Mouse (Mus musculus): Measurements from ENCODE around the gene Mrps6. TPM values are rescaled to one million over a fixed set of nuclear protein-coding genes. Genes with fewer than 3 reads are reported as not detected.

The Mrps6 gene
- polyA plus RNA-seq, 1 experiment from 2014 or later: 118 TPM

GRCm38 (mm10) chr16:92105631-92106030 lies 47.6 kb downstream of the Mrps6 start:
- DNase-seq (ENCODE audit: low spot score, missing footprints) (peak; percentile 49), ATAC-seq (ENCODE audit: low FRiP score) (no peak)
- no peaks in the 10 kb centered on the region; the same call in 1 of the 2 replicates for H3K36me3 ChIP-seq (ENCODE audit: control insufficient read depth, insufficient read depth, low read length)
- no peaks in the 10 kb centered on the region for H3K27me3 ChIP-seq (ENCODE audit: control insufficient read depth, insufficient read depth, low read length)
- no peak overlapping the region for H3K9ac ChIP-seq (ENCODE audit: low read length)
- WGBS: 83% methylated on average over 3 of the region's 3 CpGs
- no peak overlapping the region for H3K27ac ChIP-seq (ENCODE audit: low read depth, low read length)
- peaks cover 6% of the 10 kb centered on the region for H3K4me1 ChIP-seq (ENCODE audit: control insufficient read depth, insufficient read depth, low read length)
- H3K4me3 ChIP-seq (ENCODE audit: low read depth, low read length): no peak overlapping the region
- no peaks in the 10 kb centered on the region for H3K9me3 ChIP-seq (ENCODE audit: control insufficient read depth, low read length)
- H3K4me2 ChIP-seq: no peak overlapping the region

- WGBS: 95% methylated on average over 5 of the region's 5 CpGs
- DNase-seq (ENCODE audit: low spot score, missing footprints): peak; percentile 67
- Histone ChIP-seq H3K36me3 (ENCODE audit: control insufficient read depth, insufficient read depth, low read length) (peaks cover 3% of the 10 kb centered on the region; the same call in 1 of the 2 replicates), H3K4me3 (ENCODE audit: low read depth, low read length) (no peak overlapping the region), H3K4me1 (ENCODE audit: control insufficient read depth, insufficient read depth, low read length) (peaks cover 6% of the 10 kb centered on the region), H3K27ac (ENCODE audit: low read depth, low read length) (no peak overlapping the region), H3K9ac (ENCODE audit: low read length) (no peak overlapping the region), H3K27me3 (ENCODE audit: control insufficient read depth, insufficient read depth, low read length) (no peaks in the 10 kb centered on the region), H3K4me2 (no peak overlapping the region), H3K9me3 (ENCODE audit: control insufficient read depth, low read length) (no peaks in the 10 kb centered on the region)
- ATAC-seq (ENCODE audit: low FRiP score): no peak
Measured at GRCm38 (mm10) chr16:92107346-92107745, 49.3 kb downstream of the Mrps6 start.

- Histone ChIP-seq H3K4me1 (ENCODE audit: control insufficient read depth, insufficient read depth, low read length) (peaks cover 19% of the 10 kb centered on the region), H3K4me2 (no peak overlapping the region), H3K9me3 (ENCODE audit: control insufficient read depth, low read length) (no peaks in the 10 kb centered on the region), H3K4me3 (ENCODE audit: low read depth, low read length) (no peak overlapping the region), H3K27ac (ENCODE audit: low read depth, low read length) (no peak overlapping the region), H3K9ac (ENCODE audit: low read length) (no peak overlapping the region), H3K27me3 (ENCODE audit: control insufficient read depth, insufficient read depth, low read length) (no peaks in the 10 kb centered on the region), H3K36me3 (ENCODE audit: control insufficient read depth, insufficient read depth, low read length) (peaks cover 3% of the 10 kb centered on the region; the same call in 1 of the 2 replicates)
- 70% methylated on average over 5 of the region's 5 CpGs for WGBS
- no peak for ATAC-seq (ENCODE audit: low FRiP score)
- DNase-seq (ENCODE audit: low spot score, missing footprints): peak; percentile 78
Measured at GRCm38 (mm10) chr16:92114706-92115241, 56.7 kb downstream of the Mrps6 start.

GRCm38 (mm10) chr16:92115611-92116421 lies 57.7 kb downstream of the Mrps6 start:
- ATAC-seq (ENCODE audit: low FRiP score) (peak; percentile 49; the same call in 1 of the 2 replicates), DNase-seq (ENCODE audit: low spot score, missing footprints) (peak; percentile 86)
- H3K4me1 ChIP-seq (ENCODE audit: control insufficient read depth, insufficient read depth, low read length): peaks cover 19% of the 10 kb centered on the region
- H3K4me3 ChIP-seq (ENCODE audit: low read depth, low read length): no peak overlapping the region
- no peaks in the 10 kb centered on the region for H3K27me3 ChIP-seq (ENCODE audit: control insufficient read depth, insufficient read depth, low read length)
- WGBS: 33% methylated on average over 19 of the region's 20 CpGs
- H3K9ac ChIP-seq (ENCODE audit: low read length): 0 out of 2 replicates have a peak overlapping the region, but pooled peaks have one; percentile 16
- H3K4me2 ChIP-seq: peak overlapping the region; percentile 28; the same call in 1 of the 2 replicates
- peaks cover 3% of the 10 kb centered on the region; the same call in 1 of the 2 replicates for H3K36me3 ChIP-seq (ENCODE audit: control insufficient read depth, insufficient read depth, low read length)
- H3K9me3 ChIP-seq (ENCODE audit: control insufficient read depth, low read length): no peaks in the 10 kb centered on the region
- H3K27ac ChIP-seq (ENCODE audit: low read depth, low read length): no peak overlapping the region

GRCm38 (mm10) chr16:92117337-92118209 lies 59.5 kb downstream of the Mrps6 start:
- Histone ChIP-seq H3K9ac (ENCODE audit: low read length) (no peak overlapping the region), H3K27me3 (ENCODE audit: control insufficient read depth, insufficient read depth, low read length) (no peaks in the 10 kb centered on the region), H3K9me3 (ENCODE audit: control insufficient read depth, low read length) (no peaks in the 10 kb centered on the region), H3K4me1 (ENCODE audit: control insufficient read depth, insufficient read depth, low read length) (peaks cover 19% of the 10 kb centered on the region), H3K4me2 (no peak overlapping the region), H3K36me3 (ENCODE audit: control insufficient read depth, insufficient read depth, low read length) (no peaks in the 10 kb centered on the region), H3K27ac (ENCODE audit: low read depth, low read length) (no peak overlapping the region), H3K4me3 (ENCODE audit: low read depth, low read length) (no peak overlapping the region)
- 75% methylated on average over 9 of the region's 9 CpGs for whole genome bisulfite sequencing
- ATAC-seq (ENCODE audit: low FRiP score): no peak
- DNase-seq (ENCODE audit: low spot score, missing footprints): peak; percentile 62

- no peak overlapping the region for H3K4me3 ChIP-seq (ENCODE audit: low read depth, low read length)
- 79% methylated on average over 13 of the region's 13 CpGs for WGBS
- H3K27me3 ChIP-seq (ENCODE audit: control insufficient read depth, insufficient read depth, low read length): no peaks in the 10 kb centered on the region
- H3K9me3 ChIP-seq (ENCODE audit: control insufficient read depth, low read length): no peaks in the 10 kb centered on the region
- H3K27ac ChIP-seq (ENCODE audit: low read depth, low read length): no peak overlapping the region
- H3K4me2 ChIP-seq: no peak overlapping the region
- DNase-seq (ENCODE audit: low spot score, missing footprints) (peak; percentile 61), ATAC-seq (ENCODE audit: low FRiP score) (no peak)
- H3K9ac ChIP-seq (ENCODE audit: low read length): no peak overlapping the region
- H3K4me1 ChIP-seq (ENCODE audit: control insufficient read depth, insufficient read depth, low read length): peaks cover 19% of the 10 kb centered on the region
- no peaks in the 10 kb centered on the region for H3K36me3 ChIP-seq (ENCODE audit: control insufficient read depth, insufficient read depth, low read length)
Measured at GRCm38 (mm10) chr16:92119013-92119515, 61.0 kb downstream of the Mrps6 start.

- no peak overlapping the region for H3K4me2 ChIP-seq
- H3K27me3 ChIP-seq (ENCODE audit: control insufficient read depth, insufficient read depth, low read length): no peaks in the 10 kb centered on the region
- no peak overlapping the region for H3K4me3 ChIP-seq (ENCODE audit: low read depth, low read length)
- H3K4me1 ChIP-seq (ENCODE audit: control insufficient read depth, insufficient read depth, low read length): peaks cover 9% of the 10 kb centered on the region
- H3K9me3 ChIP-seq (ENCODE audit: control insufficient read depth, low read length): no peaks in the 10 kb centered on the region
- WGBS: 67% methylated on average over 17 of the region's 17 CpGs
- no peaks in the 10 kb centered on the region for H3K36me3 ChIP-seq (ENCODE audit: control insufficient read depth, insufficient read depth, low read length)
- H3K27ac ChIP-seq (ENCODE audit: low read depth, low read length): no peak overlapping the region
- no peak for ATAC-seq (ENCODE audit: low FRiP score)
- DNase-seq (ENCODE audit: low spot score, missing footprints): peak; percentile 37
- H3K9ac ChIP-seq (ENCODE audit: low read length): no peak overlapping the region
Measured at GRCm38 (mm10) chr16:92120899-92121531, 62.9 kb downstream of the Mrps6 start.

- Histone ChIP-seq H3K27me3 (ENCODE audit: control insufficient read depth, insufficient read depth, low read length) (no peaks in the 10 kb centered on the region), H3K9me3 (ENCODE audit: control insufficient read depth, low read length) (no peaks in the 10 kb centered on the region), H3K27ac (ENCODE audit: low read depth, low read length) (no peak overlapping the region), H3K4me3 (ENCODE audit: low read depth, low read length) (no peak overlapping the region), H3K4me1 (ENCODE audit: control insufficient read depth, insufficient read depth, low read length) (no peaks in the 10 kb centered on the region), H3K9ac (ENCODE audit: low read length) (no peak overlapping the region), H3K4me2 (no peak overlapping the region), H3K36me3 (ENCODE audit: control insufficient read depth, insufficient read depth, low read length) (no peaks in the 10 kb centered on the region)
- 56% methylated on average over 4 of the region's 4 CpGs for WGBS
- no peak for ATAC-seq (ENCODE audit: low FRiP score)
- DNase-seq (ENCODE audit: low spot score, missing footprints): peak; percentile 66
Measured at GRCm38 (mm10) chr16:92127226-92127625, 69.2 kb downstream of the Mrps6 start.

Data from midbrain, embryonic 11.5 days (tissue).